Mouse (Mus musculus) spleen, postnatal 14 days (tissue): ENCODE measurements around the gene Gm5662.
"Not testable (repeated sequence)": the region's sequence is repeated elsewhere in the genome, so short reads cannot be mapped to it uniquely, and the experiment has no call there.

ENCODE experiments used
- DNase-seq, 2 experiments: peaks; one replicate each; pipeline ENCODE4 v3.0.0; 2021 to 2022; ENCODE audit warnings: low spot score in 2 of 2

Gene Gm5662

DNA sequence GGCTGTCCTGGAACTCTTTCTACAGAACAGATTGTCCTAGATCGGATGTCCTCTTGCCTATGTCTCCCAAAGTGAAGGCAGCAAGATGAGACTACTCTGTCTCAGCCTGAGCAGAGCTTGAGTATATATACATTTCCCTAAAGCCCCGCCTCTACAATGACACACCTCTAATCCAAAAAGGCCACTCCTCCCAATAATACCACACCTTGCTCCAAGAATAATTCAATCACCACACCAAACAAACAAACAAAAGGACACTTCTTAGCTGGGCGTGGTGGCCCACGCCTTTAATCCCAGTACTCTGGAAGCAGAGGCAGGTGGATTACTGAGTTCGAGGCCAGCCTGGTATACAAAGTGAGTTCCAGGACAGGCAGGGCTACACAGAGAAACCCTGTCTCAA lies at the start of gene Gm5662:
Gene Gm5662 (minus strand): TSS at position 101 of the 400 bp plus-strand sequence.
- DNase-seq: not testable (repeated sequence)

DNA sequence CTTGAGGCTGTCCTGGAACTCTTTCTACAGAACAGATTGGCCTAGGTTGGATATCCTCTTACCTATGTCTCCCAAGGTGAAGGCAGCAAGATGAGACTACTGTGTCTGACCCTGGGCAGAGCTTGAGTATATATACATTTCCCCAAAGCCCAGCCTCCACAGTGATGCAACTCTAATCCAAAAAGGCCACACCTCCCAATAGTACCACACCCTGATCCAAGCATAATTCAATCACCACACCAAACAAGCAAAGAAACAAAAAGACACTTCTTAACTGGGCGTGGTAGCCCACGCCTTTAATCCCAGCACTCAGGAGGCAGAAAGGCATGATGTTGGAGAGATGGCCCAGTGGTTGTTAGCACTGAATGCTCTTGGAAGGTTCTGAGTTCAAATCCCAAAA lies 49.6 kb upstream of the Gm5662 start, which contains the start of gene Gm5039:
Gene Gm5039 (minus strand): TSS at position 101 of the 400 bp plus-strand sequence.
- DNase-seq: not testable (repeated sequence)

DNA sequence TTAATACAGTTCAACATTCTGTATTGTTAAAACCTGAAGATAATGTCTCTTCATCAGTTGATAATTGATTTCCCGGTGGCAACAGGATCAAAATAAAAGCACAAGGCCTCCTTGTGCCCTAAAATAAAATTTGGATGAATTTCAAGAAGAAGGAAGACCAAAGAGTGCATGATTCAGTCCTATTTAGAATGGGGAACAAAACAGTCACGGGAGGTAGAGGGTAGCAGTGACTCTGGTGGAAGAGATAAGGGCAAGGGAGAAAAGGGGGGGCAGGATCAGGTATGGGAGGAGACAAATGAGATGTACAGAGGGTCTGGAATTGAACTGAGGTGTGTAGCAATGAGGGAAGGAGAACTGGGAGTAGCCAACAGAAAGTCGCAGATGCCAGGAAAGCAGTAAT lies 40.3 kb upstream of the Gm5662 start:
- DNase-seq: no peak

- DNase-seq: not testable (repeated sequence)
Measured at GRCm38 (mm10) chr12:88297171-88297570, 22.9 kb upstream of the Gm5662 start.

GRCm38 (mm10) chr12:88293082-88293481 lies 18.8 kb upstream of the Gm5662 start:
- not testable (repeated sequence) for DNase-seq

- not testable (repeated sequence) for DNase-seq
Measured at GRCm38 (mm10) chr12:88285224-88285623, 10.9 kb upstream of the Gm5662 start.

GRCm38 (mm10) chr12:88257241-88257640 lies 17.1 kb downstream of the Gm5662 start:
- no peak for DNase-seq

- DNase-seq: not testable (repeated sequence)
Measured at GRCm38 (mm10) chr12:88255917-88256316, 18.4 kb downstream of the Gm5662 start.

- not testable (repeated sequence) for DNase-seq
Measured at GRCm38 (mm10) chr12:88250000-88250399, 24.3 kb downstream of the Gm5662 start, which contains the start of gene Gm8332. TSS of gene Gm8332 (minus strand) at chr12:88250100.

DNA sequence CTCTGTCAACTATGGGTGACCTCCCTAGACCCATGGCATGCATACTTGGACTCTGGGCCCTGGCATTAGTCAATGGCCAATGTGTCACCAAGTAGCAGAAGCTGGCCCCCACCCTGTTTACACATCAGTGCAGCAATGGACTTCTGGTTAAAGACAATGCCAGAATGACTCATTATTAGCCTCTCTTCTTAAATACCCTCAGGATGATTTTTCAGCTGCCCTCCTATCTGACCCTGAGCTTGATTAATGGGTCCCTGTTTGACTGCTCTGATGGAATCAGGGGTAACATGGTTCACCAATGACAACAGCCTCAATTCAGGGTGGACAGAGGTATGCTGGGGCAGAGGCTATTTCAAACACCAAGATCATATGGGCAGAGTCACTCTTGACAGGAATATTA lies 28.5 kb downstream of the Gm5662 start:
- DNase-seq: not testable (repeated sequence)

GRCm38 (mm10) chr12:88242940-88243339 lies 31.4 kb downstream of the Gm5662 start:
- DNase-seq: not testable (repeated sequence)
